Mouse (Mus musculus) liver, postnatal 0 days (tissue): ENCODE results near the gene Slc38a5.

Experiments
- CTCF ChIP-seq: sonication (generic); IDR thresholded peaks from 2 replicates; pipeline ENCODE4 v1.5.1; 2016; ENCODE audit warnings: antibody characterized with exemption, low read depth
- EP300 ChIP-seq: IDR thresholded peaks from 2 replicates; pipeline ENCODE4 v1.6.1; 2016; ENCODE audit warnings: antibody characterized with exemption, low read depth, mild to moderate bottlenecking

GRCm38 (mm10) chrX:8263156-8263804, 7.7 kb upstream of the Slc38a5 start:
- TF ChIP-seq CTCF = no peak
- TF ChIP-seq EP300 = no peak
